22 mouse cellular contexts compared by ENCODE assay signal in genomic region chr8:124547269-124547668, GRCm38 (mm10). TPM values are rescaled to one million over a fixed set of nuclear protein-coding genes. Genes with fewer than 3 reads are reported as not detected.
DNase-seq lines count a peak whose midpoint lies in the region; ATAC-seq and TF ChIP-seq lines count a peak whose summit lies in the region.
"Had no signal": no experiment of that assay in that cellular context is flagged by ENCODE, and none has a peak within 500 bp of the region (broad histone marks: within the 10 kb centered on the region; RNA-seq: fewer than 3 reads in every experiment).

No protein-coding gene starts in this region.

- H3K4me1 ChIP-seq in heart, embryonic 13.5 days = no peaks in the 10 kb centered on the region
- no peaks in the 10 kb centered on the region for H3K4me1 ChIP-seq in hindbrain, postnatal 0 days (ENCODE audit: insufficient read depth, low read length)
- no peaks in the 10 kb centered on the region for H3K4me1 ChIP-seq in hindbrain, embryonic 10.5 days (replicated peaks)
- no peaks in the 10 kb centered on the region for H3K4me1 ChIP-seq in midbrain, postnatal 0 days (ENCODE audit: insufficient read depth, low read length)
- H3K4me1 ChIP-seq in midbrain, embryonic 15.5 days = no peaks in the 10 kb centered on the region
- peaks cover 18% of the 10 kb centered on the region for H3K4me1 ChIP-seq in neural tube, embryonic 15.5 days
- H3K4me1 ChIP-seq: embryonic facial prominence, embryonic 10.5 days; forebrain, embryonic 13.5 days had no signal

- intact Hi-C loops in heart, postnatal 10 days (cut with DNase I) = no loop called here

- DNase-seq in heart, postnatal 10 days = no peak
- DNase-seq in hindbrain, postnatal 0 days (ENCODE audit: low spot score) = peak; percentile 48
- no peak for DNase-seq in hindbrain, embryonic 10.5 days (ENCODE audit: low spot score)
- peak; percentile 33 for DNase-seq in midbrain, postnatal 0 days (ENCODE audit: low spot score)
- DNase-seq in adrenal gland, adult 8-10 months = no peak
- DNase-seq: adrenal gland, postnatal 25 days; cerebellum, adult 2 months; cerebellum, postnatal 10 days; gastrocnemius, postnatal 14 days; heart, adult 2 months; heart, postnatal 36 days; kidney, adult 11 months had no signal

- ATAC-seq in heart, embryonic 13.5 days (ENCODE audit: extremely low read depth, insufficient number of reproducible peaks, low FRiP score, low TSS enrichment) = no peak
- no peak for ATAC-seq in hindbrain, postnatal 0 days
- no peak for ATAC-seq in midbrain, postnatal 0 days (ENCODE audit: low FRiP score)
- no peak for ATAC-seq in midbrain, embryonic 15.5 days (replicated peaks)
- ATAC-seq in neural tube, embryonic 15.5 days (ENCODE audit: low FRiP score) = peak; percentile 85
- ATAC-seq: activated CD4-positive, CD25-positive, alpha-beta regulatory T cell, adult 4 months; forebrain, embryonic 13.5 days; Patski had no signal

- no peaks in the 10 kb centered on the region for H3K27me3 ChIP-seq in heart, embryonic 13.5 days (replicated peaks)
- no peaks in the 10 kb centered on the region for H3K27me3 ChIP-seq in hindbrain, postnatal 0 days (ENCODE audit: insufficient read depth, low read length)
- no peaks in the 10 kb centered on the region for H3K27me3 ChIP-seq in hindbrain, embryonic 10.5 days (ENCODE audit: insufficient read depth, poor library complexity, severe bottlenecking)
- H3K27me3 ChIP-seq in midbrain, postnatal 0 days (ENCODE audit: insufficient read depth, low read length) = no peaks in the 10 kb centered on the region
- no peaks in the 10 kb centered on the region for H3K27me3 ChIP-seq in midbrain, embryonic 15.5 days (replicated peaks)
- H3K27me3 ChIP-seq in neural tube, embryonic 15.5 days (replicated peaks) = no peaks in the 10 kb centered on the region
- H3K27me3 ChIP-seq: CH12.LX; forebrain, embryonic 13.5 days; Patski had no signal

- WGBS in heart, embryonic 13.5 days = 51% methylated on average over 11 of the region's 11 CpGs
- WGBS in hindbrain, postnatal 0 days = 62% methylated on average over 11 of the region's 11 CpGs
- WGBS in hindbrain, embryonic 10.5 days = 78% methylated on average over 11 of the region's 11 CpGs
- WGBS in midbrain, postnatal 0 days = 82% methylated on average over 11 of the region's 11 CpGs
- 81% methylated on average over 11 of the region's 11 CpGs for WGBS in midbrain, embryonic 15.5 days
- 29% methylated on average over 11 of the region's 11 CpGs for WGBS in neural tube, embryonic 15.5 days

- H3K9me3 ChIP-seq in heart, embryonic 13.5 days = no peaks in the 10 kb centered on the region
- no peaks in the 10 kb centered on the region for H3K9me3 ChIP-seq in hindbrain, postnatal 0 days (ENCODE audit: low read length)
- H3K9me3 ChIP-seq in hindbrain, embryonic 10.5 days = no peaks in the 10 kb centered on the region
- H3K9me3 ChIP-seq in midbrain, postnatal 0 days (ENCODE audit: low read length) = no peaks in the 10 kb centered on the region
- H3K9me3 ChIP-seq in midbrain, embryonic 15.5 days = no peaks in the 10 kb centered on the region
- H3K9me3 ChIP-seq in neural tube, embryonic 15.5 days (replicated peaks) = no peaks in the 10 kb centered on the region
- H3K9me3 ChIP-seq: embryonic facial prominence, embryonic 10.5 days; forebrain, embryonic 13.5 days had no signal

- H3K36me3 ChIP-seq in heart, embryonic 13.5 days = peaks cover 98% of the 10 kb centered on the region
- H3K36me3 ChIP-seq in hindbrain, postnatal 0 days (ENCODE audit: insufficient read depth, low read length) = peaks cover 87% of the 10 kb centered on the region
- H3K36me3 ChIP-seq in hindbrain, embryonic 10.5 days = peaks cover 100% of the 10 kb centered on the region
- H3K36me3 ChIP-seq in midbrain, postnatal 0 days (ENCODE audit: insufficient read depth, low read length) = peaks cover 92% of the 10 kb centered on the region
- H3K36me3 ChIP-seq in midbrain, embryonic 15.5 days (replicated peaks) = peaks cover 60% of the 10 kb centered on the region
- peaks cover 97% of the 10 kb centered on the region for H3K36me3 ChIP-seq in neural tube, embryonic 15.5 days

- TF ChIP-seq CTCF in hindbrain, postnatal 0 days (IDR thresholded peaks at IDR 0.05; ENCODE audit: low read depth) = no peak
- no peak for TF ChIP-seq CTCF in midbrain, postnatal 0 days (IDR thresholded peaks at IDR 0.05)

- H3K9ac ChIP-seq in heart, embryonic 13.5 days = no peak overlapping the region
- no peak overlapping the region for H3K9ac ChIP-seq in hindbrain, postnatal 0 days (replicated peaks; ENCODE audit: low read length)
- H3K9ac ChIP-seq in midbrain, postnatal 0 days (replicated peaks; ENCODE audit: low read length, poor library complexity, severe bottlenecking) = no peak overlapping the region
- no peak overlapping the region for H3K9ac ChIP-seq in midbrain, embryonic 15.5 days
- no peak overlapping the region for H3K9ac ChIP-seq in neural tube, embryonic 15.5 days (replicated peaks)
- H3K9ac ChIP-seq: forebrain, embryonic 13.5 days had no signal

- H3K4me3 ChIP-seq in heart, embryonic 13.5 days = no peak overlapping the region
- H3K4me3 ChIP-seq in hindbrain, postnatal 0 days (ENCODE audit: low read length) = no peak overlapping the region
- H3K4me3 ChIP-seq in hindbrain, embryonic 10.5 days = no peak overlapping the region
- no peak overlapping the region for H3K4me3 ChIP-seq in midbrain, postnatal 0 days (ENCODE audit: low read depth, low read length)
- H3K4me3 ChIP-seq in midbrain, embryonic 15.5 days = no peak overlapping the region
- no peak overlapping the region for H3K4me3 ChIP-seq in neural tube, embryonic 15.5 days (replicated peaks)
- H3K4me3 ChIP-seq: embryonic facial prominence, embryonic 10.5 days; forebrain, embryonic 13.5 days; heart, adult 2 months had no signal

- no peak overlapping the region for H3K27ac ChIP-seq in heart, embryonic 13.5 days (replicated peaks)
- H3K27ac ChIP-seq in hindbrain, postnatal 0 days = no peak overlapping the region
- no peak overlapping the region for H3K27ac ChIP-seq in hindbrain, embryonic 10.5 days
- no peak overlapping the region for H3K27ac ChIP-seq in midbrain, postnatal 0 days (ENCODE audit: low read depth, low read length)
- no peak overlapping the region for H3K27ac ChIP-seq in midbrain, embryonic 15.5 days
- peak overlapping the region; percentile 60 for H3K27ac ChIP-seq in neural tube, embryonic 15.5 days (replicated peaks)
- H3K27ac ChIP-seq: embryonic facial prominence, embryonic 10.5 days; forebrain, embryonic 13.5 days; heart, adult 2 months had no signal

- peak overlapping the region; percentile 20 for H3K4me2 ChIP-seq in heart, embryonic 13.5 days
- no peak overlapping the region for H3K4me2 ChIP-seq in hindbrain, postnatal 0 days (ENCODE audit: low read depth, low read length)
- H3K4me2 ChIP-seq in midbrain, postnatal 0 days (ENCODE audit: low read depth, low read length, poor library complexity, severe bottlenecking) = no peak overlapping the region
- H3K4me2 ChIP-seq in midbrain, embryonic 15.5 days = no peak overlapping the region
- no peak overlapping the region for H3K4me2 ChIP-seq in neural tube, embryonic 15.5 days
- H3K4me2 ChIP-seq: forebrain, embryonic 13.5 days; heart, embryonic 11.5 days had no signal

RNA-seq across cellular contexts. Expression of gene Agt, which starts 22.2 kb away (rescaled TPM):
- 0.88 and 2.8 TPM in 2 replicates for polyA plus RNA-seq in heart, embryonic 13.5 days (2015; fragmentation: Nextera tagmentation; extraction: Ambion mirVana)
- 10 to 100 TPM in 1 of 2 experiments, 1 to 10 TPM in 1; 6.1 to 17.1 TPM for total RNA-seq in heart, postnatal 10 days (2021)
- total RNA-seq in hindbrain, postnatal 0 days (2014; rRNA removed) = 101 and 162 TPM in 2 replicates
- 95.3 and 112 TPM in 2 replicates for polyA plus RNA-seq in hindbrain, postnatal 0 days (2015; fragmentation: Nextera tagmentation; extraction: Ambion mirVana)
- not detected in 2 replicates for polyA plus RNA-seq in hindbrain, embryonic 10.5 days (2016; fragmentation: Nextera tagmentation; extraction: Ambion mirVana)
- 75.5 and 104 TPM in 2 replicates for total RNA-seq in midbrain, postnatal 0 days (2014; rRNA removed)
- polyA plus RNA-seq in midbrain, postnatal 0 days (2015; fragmentation: Nextera tagmentation; extraction: Ambion mirVana) = 65.9 and 83.6 TPM in 2 replicates
- polyA plus RNA-seq in midbrain, embryonic 15.5 days (2015; fragmentation: Nextera tagmentation; extraction: Ambion mirVana) = 0.62 and 0.96 TPM in 2 replicates
- polyA plus RNA-seq in neural tube, embryonic 15.5 days (2015; fragmentation: Nextera tagmentation; extraction: Ambion mirVana) = 1.8 and 1.9 TPM in 2 replicates
- total RNA-seq in adrenal gland, adult 8-10 months (2022) = 1 to 10 TPM in 2 of 4 experiments, under 1 TPM in 2; 0.49 to 8.0 (median 4.0) TPM
- total RNA-seq: CH12.LX had no signal
- polyA plus RNA-seq: activated CD4-positive, CD25-positive, alpha-beta regulatory T cell, adult 4 months; forebrain, embryonic 13.5 days had no signal

RNA-seq across cellular contexts. Expression of gene Cog2, which starts 26.7 kb away (rescaled TPM):
- 20.5 and 20.7 TPM in 2 replicates for polyA plus RNA-seq in heart, embryonic 13.5 days (2015; fragmentation: Nextera tagmentation; extraction: Ambion mirVana)
- total RNA-seq in heart, postnatal 10 days (2021) = 10 to 100 TPM; 22.5 to 28.2 TPM
- 29.4 and 30.0 TPM in 2 replicates for total RNA-seq in hindbrain, postnatal 0 days (2014; rRNA removed)
- polyA plus RNA-seq in hindbrain, postnatal 0 days (2015; fragmentation: Nextera tagmentation; extraction: Ambion mirVana) = 17.3 and 21.4 TPM in 2 replicates
- 41.1 and 43.3 TPM in 2 replicates for polyA plus RNA-seq in hindbrain, embryonic 10.5 days (2016; fragmentation: Nextera tagmentation; extraction: Ambion mirVana)
- 26.2 and 26.7 TPM in 2 replicates for total RNA-seq in midbrain, postnatal 0 days (2014; rRNA removed)
- polyA plus RNA-seq in midbrain, postnatal 0 days (2015; fragmentation: Nextera tagmentation; extraction: Ambion mirVana) = 15.8 and 18.8 TPM in 2 replicates
- polyA plus RNA-seq in midbrain, embryonic 15.5 days (2015; fragmentation: Nextera tagmentation; extraction: Ambion mirVana) = 35.4 and 38.1 TPM in 2 replicates
- polyA plus RNA-seq in neural tube, embryonic 15.5 days (2015; fragmentation: Nextera tagmentation; extraction: Ambion mirVana) = 30.4 and 32.2 TPM in 2 replicates
- 10 to 100 TPM; 48.0 to 62.2 (median 54.1) TPM for total RNA-seq in adrenal gland, adult 8-10 months (2022)

RNA-seq across cellular contexts. Expression of gene Capn9, which starts 28.6 kb away (rescaled TPM):
- 0.08 and 0.69 TPM in 2 replicates for polyA plus RNA-seq in heart, embryonic 13.5 days (2015; fragmentation: Nextera tagmentation; extraction: Ambion mirVana)
- total RNA-seq in heart, postnatal 10 days (2021) = not detected
- total RNA-seq in hindbrain, postnatal 0 days (2014; rRNA removed) = not detected in 2 replicates
- 0.29 and 0.39 TPM in 2 replicates for polyA plus RNA-seq in hindbrain, postnatal 0 days (2015; fragmentation: Nextera tagmentation; extraction: Ambion mirVana)
- polyA plus RNA-seq in hindbrain, embryonic 10.5 days (2016; fragmentation: Nextera tagmentation; extraction: Ambion mirVana) = not detected in 2 replicates
- total RNA-seq in midbrain, postnatal 0 days (2014; rRNA removed) = 0.27 TPM in 1 of 2 replicates, not detected in the other
- polyA plus RNA-seq in midbrain, postnatal 0 days (2015; fragmentation: Nextera tagmentation; extraction: Ambion mirVana) = 0.43 and 0.52 TPM in 2 replicates
- 0.14 TPM in 1 of 2 replicates, not detected in the other for polyA plus RNA-seq in midbrain, embryonic 15.5 days (2015; fragmentation: Nextera tagmentation; extraction: Ambion mirVana)
- polyA plus RNA-seq in neural tube, embryonic 15.5 days (2015; fragmentation: Nextera tagmentation; extraction: Ambion mirVana) = 0.17 and 0.45 TPM in 2 replicates
- total RNA-seq in adrenal gland, adult 8-10 months (2022) = under 1 TPM in 2 of 4 experiments, not detected in 2; 0.35 to 0.78 TPM
- total RNA-seq: CH12.LX; gastrocnemius, adult 18-20 months; heart, adult 2 months; heart, postnatal 36 days had no signal
- polyA plus RNA-seq: activated CD4-positive, CD25-positive, alpha-beta regulatory T cell, adult 4 months; embryonic facial prominence, embryonic 10.5 days; heart, adult 2 months; heart, embryonic 11.5 days; Patski had no signal

Comparison
In these comparisons a context has a peak if more than half of its experiments do, and no peak if none do; other contexts are left out.
1. DNase-seq: peak in hindbrain, postnatal 0 days (single experiment) and midbrain, postnatal 0 days (single experiment); none in heart, postnatal 10 days (0 of 2), hindbrain, embryonic 10.5 days (single experiment) and adrenal gland, adult 8-10 months (single experiment).
2. RNA of gene Agt, which starts 22.2 kb away (polyA plus RNA-seq): 95.3 to 112 TPM in hindbrain, postnatal 0 days and 65.9 to 83.6 TPM in midbrain, postnatal 0 days; 1.8 to 1.9 TPM in neural tube, embryonic 15.5 days, 0.88 to 2.8 TPM in heart, embryonic 13.5 days, 0.62 to 0.96 TPM in midbrain, embryonic 15.5 days and not detected in hindbrain, embryonic 10.5 days; every median in the first group is over 10 times any median in the second.